Comparison of ENCODE assay signal across 14 mouse cellular contexts in genomic region chr11:75287940-75288339, GRCm38 (mm10).
"Had no signal": no experiment of that assay in that cellular context is flagged by ENCODE, and none has a peak within 500 bp of the region (broad histone marks: within the 10 kb centered on the region; RNA-seq: fewer than 3 reads in every experiment).

No protein-coding gene starts in this region.

- H3K9ac ChIP-seq: limb, embryonic 12.5 days; liver, embryonic 14.5 days; midbrain, embryonic 12.5 days; neural tube, embryonic 13.5 days had no signal

- ATAC-seq: midbrain, embryonic 16.5 days had no signal

- H3K4me2 ChIP-seq: limb, embryonic 12.5 days; midbrain, embryonic 12.5 days; neural tube, embryonic 13.5 days had no signal

- H3K36me3 ChIP-seq: limb, embryonic 12.5 days; midbrain, embryonic 12.5 days; neural tube, embryonic 13.5 days had no signal

- H3K9me3 ChIP-seq: limb, embryonic 12.5 days; midbrain, embryonic 12.5 days; neural tube, embryonic 13.5 days had no signal

- H3K4me3 ChIP-seq: limb, embryonic 12.5 days; midbrain, embryonic 12.5 days; neural tube, embryonic 13.5 days had no signal

- DNase-seq: kidney, postnatal 14 days; layer of hippocampus, adult 9-11 months; layer of hippocampus, postnatal 36 days; lung, adult 18-20 months; retina, postnatal 1 day; right cerebral cortex, postnatal 4 days; spleen, adult 18-20 months; thymus, adult 18-20 months; thymus, postnatal 14 days had no signal

- H3K27ac ChIP-seq: limb, embryonic 12.5 days; liver, embryonic 14.5 days; midbrain, embryonic 12.5 days; neural tube, embryonic 13.5 days had no signal
